Mouse (Mus musculus) forebrain, embryonic 13.5 days (tissue): ENCODE results near the gene Paqr5. TPM values are rescaled to one million over a fixed set of nuclear protein-coding genes. Genes with fewer than 3 reads are reported as not detected.

Experiments
- ATAC-seq: fragments of 200-750 bp; cut with Nextera tagmentation; 2 replicates; pipeline ENCODE4 v1.8.0; 2017
- H3K27ac ChIP-seq: fragments of 300-500 bp; sonication (generic); 2 replicates; pipeline ENCODE4 v1.5.1; 2015; ENCODE audit warnings: inconsistent platforms, mild to moderate bottlenecking, moderate library complexity
- H3K27me3 ChIP-seq: fragments of 300-500 bp; sonication (generic); 2 replicates; pipeline ENCODE4 v1.6.1; 2015; ENCODE audit warnings: mild to moderate bottlenecking, inconsistent platforms
- H3K36me3 ChIP-seq: fragments of 300-500 bp; sonication (generic); 2 replicates; pipeline ENCODE4 v1.6.1; 2015; ENCODE audit warnings: mild to moderate bottlenecking, inconsistent platforms; ENCODE audit not compliant: poor library complexity, severe bottlenecking
- H3K4me1 ChIP-seq: fragments of 300-500 bp; sonication (generic); 2 replicates; pipeline ENCODE4 v1.6.1; 2015; ENCODE audit warnings: inconsistent platforms
- H3K4me2 ChIP-seq: fragments of 300-500 bp; sonication (generic); 2 replicates; pipeline ENCODE4 v1.6.1; 2015; ENCODE audit warnings: inconsistent platforms, mild to moderate bottlenecking, moderate library complexity
- H3K4me3 ChIP-seq: fragments of 300-500 bp; sonication (generic); 2 replicates; pipeline ENCODE4 v1.5.1; 2015; ENCODE audit warnings: mild to moderate bottlenecking, inconsistent platforms
- H3K9ac ChIP-seq: fragments of 300-500 bp; sonication (generic); 2 replicates; pipeline ENCODE4 v1.6.1; 2015; ENCODE audit warnings: mild to moderate bottlenecking, inconsistent platforms
- H3K9me3 ChIP-seq: fragments of 300-500 bp; sonication (generic); replicated peaks from 2 replicates; pipeline ENCODE4 v1.6.1; 2016; ENCODE audit warnings: inconsistent platforms
- WGBS: fragments of 180-500 bp; shearing (Covaris S2); methylation state at CpG from one replicate; pipeline ENCODE4 v1.1.7; 2015; 5-methylcytosine and 5-hydroxymethylcytosine counted together
- polyA plus RNA-seq: library from polyadenylated mRNA; unstranded; fragments of >200 nt; fragmentation: Nextera tagmentation; extraction: Ambion mirVana; gene quantifications from 2 replicates; pipeline ENCODE4 v1.2.1, GENCODE M21; 2015

Paqr5 gene
- polyA plus RNA-seq, 1 experiment from 2014 or later = 0.49 TPM

GRCm38 (mm10) chr9:61972031-61972430, 54.6 kb downstream of the Paqr5 start:
- Histone ChIP-seq H3K4me3 (no peak overlapping the region), H3K36me3 (no peaks in the 10 kb centered on the region), H3K4me2 (no peak overlapping the region), H3K9ac (no peak overlapping the region), H3K27ac (no peak overlapping the region), H3K9me3 (no peaks in the 10 kb centered on the region), H3K4me1 (peaks cover 5% of the 10 kb centered on the region), H3K27me3 (no peaks in the 10 kb centered on the region)
- ATAC-seq = no peak
- WGBS = 59% methylated on average over 9 of the region's 9 CpGs

- no peak for ATAC-seq
- H3K4me3 ChIP-seq = no peak overlapping the region
- H3K9me3 ChIP-seq = no peaks in the 10 kb centered on the region
- H3K9ac ChIP-seq = no peak overlapping the region
- H3K4me1 ChIP-seq = peaks cover 5% of the 10 kb centered on the region
- no peaks in the 10 kb centered on the region for H3K36me3 ChIP-seq
- no peaks in the 10 kb centered on the region for H3K27me3 ChIP-seq
- H3K27ac ChIP-seq = no peak overlapping the region
- 82% methylated on average over 3 of the region's 3 CpGs for WGBS
- no peak overlapping the region for H3K4me2 ChIP-seq
Measured at GRCm38 (mm10) chr9:61971045-61971444, 55.6 kb downstream of the Paqr5 start.

- Histone ChIP-seq H3K36me3 (no peaks in the 10 kb centered on the region), H3K27ac (no peak overlapping the region), H3K4me3 (no peak overlapping the region), H3K4me1 (peaks cover 5% of the 10 kb centered on the region), H3K9me3 (no peaks in the 10 kb centered on the region), H3K4me2 (no peak overlapping the region), H3K27me3 (no peaks in the 10 kb centered on the region), H3K9ac (no peak overlapping the region)
- WGBS = 80% methylated on average over 10 of the region's 10 CpGs
- no peak for ATAC-seq
Measured at GRCm38 (mm10) chr9:61967357-61967756, 59.3 kb downstream of the Paqr5 start.

- no peak overlapping the region for H3K4me3 ChIP-seq
- peaks cover under 1% of the 10 kb centered on the region; the same call in 1 of the 2 replicates for H3K4me1 ChIP-seq
- no peak for ATAC-seq
- no peaks in the 10 kb centered on the region for H3K9me3 ChIP-seq
- no peak overlapping the region for H3K27ac ChIP-seq
- 93% methylated on average over 7 of the region's 7 CpGs for WGBS
- H3K27me3 ChIP-seq = no peaks in the 10 kb centered on the region
- H3K4me2 ChIP-seq = no peak overlapping the region
- H3K9ac ChIP-seq = no peak overlapping the region
- no peaks in the 10 kb centered on the region for H3K36me3 ChIP-seq
Measured at GRCm38 (mm10) chr9:61965987-61966386, 60.7 kb downstream of the Paqr5 start.

GRCm38 (mm10) chr9:61965411-61965930, 61.2 kb downstream of the Paqr5 start:
- Histone ChIP-seq H3K9ac (no peak overlapping the region), H3K4me1 (peaks cover 4% of the 10 kb centered on the region; the same call in 1 of the 2 replicates), H3K27ac (no peak overlapping the region), H3K4me2 (no peak overlapping the region), H3K4me3 (no peak overlapping the region), H3K36me3 (no peaks in the 10 kb centered on the region), H3K9me3 (no peaks in the 10 kb centered on the region), H3K27me3 (no peaks in the 10 kb centered on the region)
- peak; percentile 53; the same call in 1 of the 2 replicates for ATAC-seq
- WGBS = 34% methylated on average over 4 of the region's 4 CpGs

- WGBS = 76% methylated on average over 6 of the region's 6 CpGs
- ATAC-seq = no peak
- Histone ChIP-seq H3K4me2 (no peak overlapping the region), H3K27ac (no peak overlapping the region), H3K36me3 (no peaks in the 10 kb centered on the region), H3K27me3 (no peaks in the 10 kb centered on the region), H3K9me3 (no peaks in the 10 kb centered on the region), H3K4me1 (peaks cover 4% of the 10 kb centered on the region; the same call in 1 of the 2 replicates), H3K4me3 (no peak overlapping the region), H3K9ac (no peak overlapping the region)
Measured at GRCm38 (mm10) chr9:61963356-61963755, 63.3 kb downstream of the Paqr5 start.

GRCm38 (mm10) chr9:61961181-61961580, 65.5 kb downstream of the Paqr5 start:
- Histone ChIP-seq H3K27ac (no peak overlapping the region), H3K4me3 (no peak overlapping the region), H3K4me1 (peaks cover 4% of the 10 kb centered on the region; the same call in 1 of the 2 replicates), H3K9me3 (no peaks in the 10 kb centered on the region), H3K27me3 (no peaks in the 10 kb centered on the region), H3K36me3 (no peaks in the 10 kb centered on the region), H3K4me2 (no peak overlapping the region), H3K9ac (no peak overlapping the region)
- no peak for ATAC-seq
- WGBS = 86% methylated on average over 4 of the region's 4 CpGs

GRCm38 (mm10) chr9:61960753-61961152, 65.9 kb downstream of the Paqr5 start:
- no peaks in the 10 kb centered on the region for H3K27me3 ChIP-seq
- H3K4me1 ChIP-seq = peaks cover 4% of the 10 kb centered on the region; the same call in 1 of the 2 replicates
- 70% methylated on average over 5 of the region's 5 CpGs for WGBS
- no peaks in the 10 kb centered on the region for H3K9me3 ChIP-seq
- no peak overlapping the region for H3K4me2 ChIP-seq
- no peak overlapping the region for H3K9ac ChIP-seq
- H3K4me3 ChIP-seq = no peak overlapping the region
- no peaks in the 10 kb centered on the region for H3K36me3 ChIP-seq
- ATAC-seq = no peak
- no peak overlapping the region for H3K27ac ChIP-seq

GRCm38 (mm10) chr9:61959921-61960569, 66.6 kb downstream of the Paqr5 start:
- no peak for ATAC-seq
- 80% methylated on average over 1 of the region's 1 CpGs for WGBS
- no peaks in the 10 kb centered on the region for H3K36me3 ChIP-seq

GRCm38 (mm10) chr9:61954707-61955106, 71.9 kb downstream of the Paqr5 start:
- Histone ChIP-seq H3K36me3 (no peaks in the 10 kb centered on the region), H3K27ac (no peak overlapping the region), H3K4me2 (no peak overlapping the region), H3K4me3 (no peak overlapping the region), H3K27me3 (no peaks in the 10 kb centered on the region), H3K4me1 (no peaks in the 10 kb centered on the region), H3K9ac (no peak overlapping the region), H3K9me3 (no peaks in the 10 kb centered on the region)
- no peak for ATAC-seq

More at GRCm38 (mm10) chr9:61959921-61960569, 66.6 kb downstream of the Paqr5 start:
- Histone ChIP-seq H3K27me3 (no peaks in the 10 kb centered on the region), H3K4me2 (no peak overlapping the region), H3K27ac (no peak overlapping the region), H3K9me3 (no peaks in the 10 kb centered on the region), H3K4me1 (peaks cover 4% of the 10 kb centered on the region; the same call in 1 of the 2 replicates), H3K9ac (no peak overlapping the region), H3K4me3 (no peak overlapping the region)

- Histone ChIP-seq H3K4me3 (no peak overlapping the region), H3K27me3 (no peaks in the 10 kb centered on the region), H3K4me2 (no peak overlapping the region), H3K27ac (no peak overlapping the region), H3K9ac (no peak overlapping the region), H3K9me3 (no peaks in the 10 kb centered on the region), H3K4me1 (peaks cover 12% of the 10 kb centered on the region), H3K36me3 (no peaks in the 10 kb centered on the region)
- no peak for ATAC-seq
- WGBS = 58% methylated on average over 7 of the region's 7 CpGs
Measured at GRCm38 (mm10) chr9:61952241-61952640, 74.4 kb downstream of the Paqr5 start.

GRCm38 (mm10) chr9:61947402-61948346, 79.0 kb downstream of the Paqr5 start:
- Histone ChIP-seq H3K4me1 (peaks cover 30% of the 10 kb centered on the region), H3K36me3 (peaks cover 2% of the 10 kb centered on the region; the same call in 1 of the 2 replicates), H3K27me3 (no peaks in the 10 kb centered on the region), H3K9ac (peak overlapping the region; percentile 69), H3K9me3 (no peaks in the 10 kb centered on the region), H3K27ac (peak overlapping the region; percentile 35; the same call in 1 of the 2 replicates), H3K4me2 (peak overlapping the region; percentile 92), H3K4me3 (peak overlapping the region; percentile 87)
- WGBS = 7% methylated on average over 24 of the region's 24 CpGs
- ATAC-seq = peak; percentile 87
